Mouse (Mus musculus) C2C12 (cell line): ENCODE measurements around the gene Palm2.

Source experiments
- CEBPB ChIP-seq: IDR thresholded peaks from one replicate; pipeline ENCODE4 v1.6.1; 2011; ENCODE audit warnings: low read depth, mild to moderate bottlenecking, control low read depth, moderate library complexity
- CTCF ChIP-seq: IDR thresholded peaks from one replicate; pipeline ENCODE4 v1.5.1; 2011; ENCODE audit not compliant: control insufficient read depth, insufficient read depth, insufficient read length

DNA sequence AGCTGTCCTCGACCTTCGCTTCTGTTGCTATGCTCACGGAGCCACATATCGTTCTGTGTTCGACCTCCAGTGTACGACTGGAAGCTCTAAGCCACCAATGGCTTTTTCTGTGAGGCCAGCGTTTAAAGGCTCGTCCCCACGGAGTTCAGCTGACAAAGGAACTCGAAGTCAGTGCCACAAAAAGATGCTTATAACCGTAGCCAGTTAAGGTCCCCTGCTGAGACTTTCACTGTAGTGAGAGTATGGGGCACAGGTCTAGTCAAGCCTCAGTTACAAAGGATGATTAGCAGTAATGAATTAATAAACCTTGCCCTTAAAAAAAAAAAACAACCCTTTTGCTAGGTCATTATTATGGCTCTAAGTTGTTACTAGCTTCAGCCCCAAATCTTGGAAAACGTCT lies 246.1 kb downstream of the Palm2 start:
- TF ChIP-seq CTCF, result no peak
- TF ChIP-seq CEBPB, result no peak
